Mouse (Mus musculus): ENCODE results near the gene Tmem214. TPM values are rescaled to one million over a fixed set of nuclear protein-coding genes. Genes with fewer than 3 reads are reported as not detected.

The Tmem214 gene
- polyA plus RNA-seq, 1 experiment from 2014 or later = 52.5 TPM

GRCm38 (mm10) chr5:30909300-30909659 lies 41.5 kb downstream of the Tmem214 start:
- 66% methylated on average over 7 of the region's 7 CpGs for WGBS
- Histone ChIP-seq H3K9ac (no peak overlapping the region), H3K4me3 (replicated peaks) (no peak overlapping the region), H3K36me3 (replicated peaks) (peaks cover 17% of the 10 kb centered on the region), H3K4me1 (peaks cover 49% of the 10 kb centered on the region), H3K4me2 (no peak overlapping the region), H3K27me3 (peaks cover 7% of the 10 kb centered on the region), H3K27ac (no peak overlapping the region), H3K9me3 (no peaks in the 10 kb centered on the region)
- no peak for ATAC-seq (ENCODE audit: low FRiP score)

DNA sequence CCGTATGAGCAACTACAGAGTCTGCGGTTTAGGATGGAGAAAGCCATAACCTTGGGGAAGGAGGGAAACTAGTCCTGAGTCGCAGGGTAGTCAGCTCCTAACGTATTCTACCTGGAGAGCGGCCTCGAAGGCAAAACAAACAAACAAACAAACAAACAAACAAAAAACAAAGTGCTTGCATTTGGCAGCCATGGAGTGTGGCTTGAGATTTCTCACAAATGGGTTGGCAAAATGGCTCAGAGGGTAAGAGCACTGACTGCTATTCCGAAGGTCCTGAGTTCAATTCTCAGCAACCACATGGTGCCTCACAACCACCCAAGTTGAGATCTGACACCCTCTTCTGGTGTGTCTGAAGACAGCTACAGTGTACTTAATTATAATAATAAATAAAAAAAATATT lies 42.1 kb downstream of the Tmem214 start:
- H3K4me2 ChIP-seq = no peak overlapping the region
- no peak overlapping the region for H3K4me3 ChIP-seq (replicated peaks)
- 86% methylated on average over 7 of the region's 7 CpGs for WGBS
- peaks cover 52% of the 10 kb centered on the region for H3K4me1 ChIP-seq
- H3K27ac ChIP-seq = no peak overlapping the region
- no peak for ATAC-seq (ENCODE audit: low FRiP score)
- peaks cover 11% of the 10 kb centered on the region for H3K36me3 ChIP-seq (replicated peaks)
- no peaks in the 10 kb centered on the region for H3K9me3 ChIP-seq
- H3K27me3 ChIP-seq = peaks cover 7% of the 10 kb centered on the region
- no peak overlapping the region for H3K9ac ChIP-seq

DNA sequence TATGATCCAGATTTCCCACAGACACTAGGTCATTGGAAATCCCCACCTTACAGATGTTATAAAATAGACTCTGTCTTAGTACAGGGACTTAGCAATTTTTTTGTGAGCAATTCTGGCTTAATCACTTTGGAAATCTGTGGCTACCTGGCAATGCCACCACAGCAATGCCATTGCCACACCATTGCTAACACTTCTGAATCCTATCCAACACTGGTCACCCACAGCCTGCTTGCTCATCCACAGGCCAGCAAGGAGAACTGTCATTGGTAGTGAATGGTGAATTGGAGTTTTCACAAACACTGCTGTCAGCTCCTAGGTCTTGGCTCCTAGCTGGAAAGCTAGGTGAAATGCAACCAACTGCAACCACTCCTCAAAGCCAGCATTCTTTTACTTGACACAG lies 42.7 kb downstream of the Tmem214 start:
- Histone ChIP-seq H3K4me3 (replicated peaks) (no peak overlapping the region), H3K27ac (no peak overlapping the region), H3K4me2 (no peak overlapping the region), H3K4me1 (peaks cover 58% of the 10 kb centered on the region), H3K27me3 (peaks cover 7% of the 10 kb centered on the region), H3K9me3 (no peaks in the 10 kb centered on the region), H3K36me3 (replicated peaks) (peaks cover 5% of the 10 kb centered on the region; the same call in 1 of the 2 replicates), H3K9ac (no peak overlapping the region)
- ATAC-seq (ENCODE audit: low FRiP score) = no peak

GRCm38 (mm10) chr5:30912156-30912555 lies 44.3 kb downstream of the Tmem214 start:
- no peak for ATAC-seq (ENCODE audit: low FRiP score)
- no peaks in the 10 kb centered on the region for H3K9me3 ChIP-seq
- no peak overlapping the region for H3K4me3 ChIP-seq (replicated peaks)
- peaks cover 51% of the 10 kb centered on the region for H3K4me1 ChIP-seq
- H3K4me2 ChIP-seq = 0 out of 2 replicates have a peak overlapping the region, but pooled peaks have one; percentile 6
- WGBS = 64% methylated on average over 5 of the region's 5 CpGs
- no peaks in the 10 kb centered on the region for H3K36me3 ChIP-seq (replicated peaks)
- peaks cover 7% of the 10 kb centered on the region for H3K27me3 ChIP-seq
- H3K9ac ChIP-seq = 0 out of 2 replicates have a peak overlapping the region, but pooled peaks have one; percentile 17
- H3K27ac ChIP-seq = peak overlapping the region; percentile 75

DNA sequence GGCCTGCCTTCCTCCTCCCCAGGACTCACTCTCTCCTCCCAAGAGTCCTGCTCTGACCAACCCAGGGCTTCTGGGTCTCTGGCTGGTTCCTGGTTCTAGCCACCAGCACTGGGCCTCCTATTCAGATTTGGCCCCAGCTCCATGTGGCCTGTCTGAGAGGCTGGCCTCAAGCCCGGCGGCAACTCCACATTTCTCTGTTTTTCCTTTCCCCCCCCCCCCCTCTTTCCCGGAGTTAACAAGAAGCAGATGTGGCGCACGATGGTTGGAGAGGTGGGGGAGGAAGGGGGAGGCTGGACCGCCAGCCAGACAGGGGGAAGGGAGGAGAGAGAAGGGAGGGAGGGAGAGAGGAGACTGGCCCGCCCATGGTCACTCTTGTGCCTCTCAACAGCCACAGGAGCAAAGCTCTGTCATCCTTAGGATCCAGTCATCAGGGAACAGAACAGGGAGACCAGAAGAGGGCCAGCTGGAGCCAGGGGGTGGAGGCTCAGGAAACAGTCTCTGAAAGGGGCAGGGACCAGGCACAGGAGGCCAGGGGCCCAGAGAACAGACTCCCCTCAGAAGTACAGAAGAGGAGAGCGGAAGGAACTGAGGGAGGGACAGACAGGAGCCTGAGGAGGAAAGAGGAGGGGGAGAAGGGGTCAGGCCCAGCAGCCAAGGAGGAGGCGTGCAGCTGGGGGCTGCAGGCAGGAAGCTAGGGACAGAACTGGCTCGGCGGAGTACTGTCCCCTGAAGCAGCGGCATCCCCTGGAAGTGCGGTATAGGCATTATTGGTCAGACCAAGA lies 45.4 kb downstream of the Tmem214 start, which contains the start of gene Emilin1:
Gene Emilin1 (plus strand): TSS at position 343 of the 782 bp plus-strand sequence.
- no peak for ATAC-seq (ENCODE audit: low FRiP score)

GRCm38 (mm10) chr5:30914101-30914635 lies 46.4 kb downstream of the Tmem214 start:
- Histone ChIP-seq H3K4me1 (peaks cover 39% of the 10 kb centered on the region), H3K4me2 (peak overlapping the region; percentile 31)

More for the DNA sequence above, 45.4 kb downstream of the Tmem214 start, which contains the start of gene Emilin1:
- Histone ChIP-seq H3K4me1 (peaks cover 47% of the 10 kb centered on the region), H3K4me3 (replicated peaks) (peak within 1 kb of the TSS; percentile 16), H3K36me3 (replicated peaks) (no peaks in the 10 kb centered on the region), H3K4me2 (peak within 1 kb of the TSS; percentile 31), H3K9ac (peak within 1 kb of the TSS; percentile 36), H3K9me3 (no peaks in the 10 kb centered on the region), H3K27me3 (peaks cover 6% of the 10 kb centered on the region), H3K27ac (peak within 1 kb of the TSS; percentile 75)
- 39% methylated on average over 13 of the region's 13 CpGs for WGBS

GRCm38 (mm10) chr5:30914849-30915248 lies 47.0 kb downstream of the Tmem214 start:
- Histone ChIP-seq H3K27me3 (no peaks in the 10 kb centered on the region), H3K36me3 (replicated peaks) (no peaks in the 10 kb centered on the region), H3K4me2 (peak overlapping the region; percentile 31), H3K4me1 (peaks cover 39% of the 10 kb centered on the region), H3K27ac (peak overlapping the region; percentile 73; the same call in 1 of the 2 replicates), H3K9ac (0 out of 2 replicates have a peak overlapping the region, but pooled peaks have one; percentile 36), H3K4me3 (replicated peaks) (peak overlapping the region; percentile 16; the same call in 1 of the 2 replicates), H3K9me3 (no peaks in the 10 kb centered on the region)
- WGBS = 85% methylated on average over 6 of the region's 6 CpGs
- no peak for ATAC-seq (ENCODE audit: low FRiP score)

More at GRCm38 (mm10) chr5:30914101-30914635, 46.4 kb downstream of the Tmem214 start:
- Histone ChIP-seq H3K4me3 (replicated peaks) (peak overlapping the region; percentile 16), H3K9me3 (no peaks in the 10 kb centered on the region), H3K27ac (peak overlapping the region; percentile 75), H3K36me3 (replicated peaks) (no peaks in the 10 kb centered on the region), H3K9ac (peak overlapping the region; percentile 36), H3K27me3 (no peaks in the 10 kb centered on the region)
- 76% methylated on average over 7 of the region's 7 CpGs for WGBS
- no peak for ATAC-seq (ENCODE audit: low FRiP score)

DNA sequence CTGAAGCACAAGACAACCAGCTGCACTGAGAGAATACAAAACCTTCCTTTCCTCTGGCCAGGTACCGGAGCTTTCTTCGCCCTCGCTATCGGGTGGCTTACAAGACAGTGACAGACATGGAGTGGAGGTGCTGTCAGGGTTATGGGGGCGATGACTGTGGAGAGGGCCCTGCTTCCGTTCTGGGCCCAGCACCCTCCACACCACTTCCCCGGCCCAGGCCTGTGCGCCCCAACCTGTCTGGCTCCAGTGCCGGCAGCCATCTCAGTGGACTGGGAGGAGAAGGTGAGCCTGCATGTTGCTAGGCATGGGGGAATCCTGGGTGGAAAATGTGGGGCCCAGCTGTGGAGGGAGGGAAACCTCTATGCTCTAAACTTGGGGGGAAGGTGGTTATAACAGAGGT lies 47.6 kb downstream of the Tmem214 start:
- 62% methylated on average over 9 of the region's 9 CpGs for WGBS
- H3K27ac ChIP-seq = peak overlapping the region; percentile 73
- peak; percentile 51 for ATAC-seq (ENCODE audit: low FRiP score)
- peak overlapping the region; percentile 31 for H3K4me2 ChIP-seq
- no peaks in the 10 kb centered on the region for H3K9me3 ChIP-seq
- peak overlapping the region; percentile 16 for H3K4me3 ChIP-seq (replicated peaks)
- H3K4me1 ChIP-seq = peaks cover 44% of the 10 kb centered on the region
- no peaks in the 10 kb centered on the region for H3K27me3 ChIP-seq
- peak overlapping the region; percentile 17; the same call in 1 of the 2 replicates for H3K9ac ChIP-seq
- H3K36me3 ChIP-seq (replicated peaks) = no peaks in the 10 kb centered on the region

- ATAC-seq (ENCODE audit: low FRiP score) = peak; percentile 88
- no peak overlapping the region for H3K9ac ChIP-seq
Measured at GRCm38 (mm10) chr5:30915974-30916433, 48.2 kb downstream of the Tmem214 start.

DNA sequence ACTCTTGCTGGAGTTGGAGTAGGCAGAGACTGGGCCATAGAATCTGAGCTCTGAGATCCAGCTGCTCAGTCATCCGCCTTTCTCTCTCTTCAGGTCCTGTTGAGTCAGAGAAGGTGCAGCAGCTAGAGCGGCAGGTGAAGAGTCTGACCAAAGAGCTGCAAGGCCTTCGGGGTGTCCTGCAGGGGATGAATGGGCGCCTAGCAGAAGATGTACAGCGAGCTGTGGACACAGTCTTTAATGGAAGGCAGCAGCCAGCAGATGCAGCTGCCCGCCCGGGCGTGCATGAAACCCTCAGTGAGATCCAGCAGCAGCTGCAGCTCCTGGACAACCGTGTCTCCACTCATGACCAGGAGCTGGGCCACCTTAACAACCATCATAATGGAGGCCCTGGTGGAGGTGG lies 49.0 kb downstream of the Tmem214 start:
- no peak for ATAC-seq (ENCODE audit: low FRiP score)
- H3K36me3 ChIP-seq (replicated peaks) = no peaks in the 10 kb centered on the region
- H3K9ac ChIP-seq = no peak overlapping the region
- H3K27me3 ChIP-seq = no peaks in the 10 kb centered on the region
- H3K4me1 ChIP-seq = peaks cover 56% of the 10 kb centered on the region
- no peaks in the 10 kb centered on the region for H3K9me3 ChIP-seq
- no peak overlapping the region for H3K4me3 ChIP-seq (replicated peaks)
- 93% methylated on average over 9 of the region's 9 CpGs for WGBS
- H3K4me2 ChIP-seq = no peak overlapping the region
- H3K27ac ChIP-seq = no peak overlapping the region

More at GRCm38 (mm10) chr5:30915974-30916433, 48.2 kb downstream of the Tmem214 start:
- H3K27ac ChIP-seq = peak overlapping the region; percentile 61; the same call in 1 of the 2 replicates
- no peaks in the 10 kb centered on the region for H3K36me3 ChIP-seq (replicated peaks)
- H3K4me2 ChIP-seq = peak overlapping the region; percentile 41
- H3K27me3 ChIP-seq = no peaks in the 10 kb centered on the region
- 9% methylated on average over 7 of the region's 7 CpGs for WGBS
- no peak overlapping the region for H3K4me3 ChIP-seq (replicated peaks)
- H3K9me3 ChIP-seq = no peaks in the 10 kb centered on the region
- peaks cover 50% of the 10 kb centered on the region for H3K4me1 ChIP-seq

GRCm38 (mm10) chr5:30917348-30917747 lies 49.5 kb downstream of the Tmem214 start:
- Histone ChIP-seq H3K4me2 (no peak overlapping the region), H3K27ac (no peak overlapping the region), H3K9ac (no peak overlapping the region), H3K36me3 (replicated peaks) (no peaks in the 10 kb centered on the region), H3K9me3 (no peaks in the 10 kb centered on the region), H3K27me3 (no peaks in the 10 kb centered on the region), H3K4me1 (peaks cover 57% of the 10 kb centered on the region), H3K4me3 (replicated peaks) (no peak overlapping the region)
- no peak for ATAC-seq (ENCODE audit: low FRiP score)
- 93% methylated on average over 11 of the region's 11 CpGs for WGBS

DNA sequence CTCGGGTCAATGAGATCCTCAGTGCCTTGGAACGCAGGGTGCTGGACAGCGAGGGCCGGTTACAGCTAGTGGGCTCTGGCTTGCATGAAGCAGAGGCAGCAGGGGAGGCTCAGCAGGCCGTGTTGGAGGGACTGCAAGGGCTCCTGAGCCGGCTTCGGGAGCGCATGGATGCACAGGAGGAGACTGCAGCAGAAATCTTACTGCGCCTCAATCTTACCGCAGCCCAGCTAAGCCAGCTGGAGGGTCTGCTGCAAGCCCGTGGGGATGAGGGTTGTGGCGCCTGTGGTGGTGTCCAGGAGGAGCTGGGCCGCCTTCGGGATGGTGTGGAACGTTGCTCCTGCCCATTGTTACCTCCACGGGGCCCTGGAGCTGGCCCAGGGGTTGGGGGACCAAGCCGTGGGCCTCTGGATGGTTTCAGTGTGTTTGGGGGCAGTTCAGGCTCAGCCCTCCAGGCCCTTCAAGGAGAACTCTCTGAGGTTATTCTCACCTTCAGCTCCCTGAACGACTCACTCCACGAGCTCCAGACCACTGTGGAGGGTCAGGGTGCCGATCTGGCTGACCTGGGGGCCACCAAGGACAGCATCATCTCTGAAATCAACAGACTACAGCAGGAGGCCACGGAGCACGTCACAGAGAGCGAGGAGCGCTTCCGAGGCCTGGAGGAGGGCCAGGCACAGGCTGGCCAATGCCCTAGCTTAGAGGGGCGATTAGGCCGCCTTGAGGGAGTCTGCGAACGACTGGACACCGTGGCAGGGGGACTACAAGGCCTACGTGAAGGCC lies 50.3 kb downstream of the Tmem214 start:
- ATAC-seq (ENCODE audit: low FRiP score) = no peak
- Histone ChIP-seq H3K36me3 (replicated peaks) (no peaks in the 10 kb centered on the region), H3K4me1 (peaks cover 53% of the 10 kb centered on the region), H3K4me3 (replicated peaks) (no peak overlapping the region), H3K9ac (no peak overlapping the region), H3K4me2 (no peak overlapping the region), H3K27me3 (no peaks in the 10 kb centered on the region), H3K27ac (no peak overlapping the region), H3K9me3 (no peaks in the 10 kb centered on the region)
- WGBS = 85% methylated on average over 31 of the region's 31 CpGs
